Mouse (Mus musculus): ENCODE measurements at regions not wholly inside any gene's neighbourhood (a gene's known extent, or its start where the extent isn't known, plus 50 kb on each side); places are given as distances from the start of the nearest gene placed in this dataset.
A peak's percentile ranks its signal among the peaks of the same experiment; 100 is the strongest.
"Not testable (repeated sequence)": the region's sequence is repeated elsewhere in the genome, so short reads cannot be mapped to it uniquely, and the experiment has no call there.

DNA sequence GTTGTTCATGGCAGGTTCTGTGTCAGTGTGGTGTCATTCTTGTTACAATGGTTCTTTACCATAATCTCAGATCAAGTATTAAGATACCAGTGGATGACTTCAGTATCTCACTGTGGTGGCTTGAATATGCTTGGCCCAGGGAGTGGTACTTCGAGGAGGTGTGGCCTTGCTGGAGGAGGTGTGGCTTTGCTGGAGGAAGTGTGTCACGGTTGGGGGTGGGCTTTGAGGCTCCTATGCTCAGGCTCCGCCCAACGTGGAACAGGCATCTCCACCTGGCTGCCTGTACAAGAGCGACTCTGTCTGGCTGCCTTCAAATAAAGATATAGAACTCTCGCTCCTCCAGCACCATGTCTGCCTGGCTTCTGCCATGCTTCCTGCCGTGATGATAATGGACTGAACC is 63.6 kb downstream of the Cd2 start:
- Histone ChIP-seq H3K9me3 (replicated peaks) (peaks cover 14% of the 10 kb centered on the region), H3K9ac (no peak overlapping the region), H3K27me3 (replicated peaks) (no peaks in the 10 kb centered on the region), H3K4me3 (no peak overlapping the region), H3K36me3 (no peaks in the 10 kb centered on the region), H3K4me2 (no peak overlapping the region), H3K27ac (ENCODE audit: poor library complexity, severe bottlenecking) (no peak overlapping the region), H3K4me1 (replicated peaks) (no peaks in the 10 kb centered on the region)
- 53% methylated on average over 7 of the region's 7 CpGs for WGBS
- ATAC-seq (ENCODE audit: insufficient number of reproducible peaks, low FRiP score), result no peak

GRCm38 (mm10) chr3:101219897-101220296 is 67.8 kb downstream of the Cd2 start:
- Histone ChIP-seq H3K36me3 (no peaks in the 10 kb centered on the region), H3K9me3 (replicated peaks) (peaks cover 14% of the 10 kb centered on the region), H3K4me1 (replicated peaks) (0 out of 2 replicates have a peak, but pooled peaks cover 2% of the 10 kb centered on the region), H3K27ac (ENCODE audit: poor library complexity, severe bottlenecking) (no peak overlapping the region), H3K4me3 (no peak overlapping the region), H3K4me2 (no peak overlapping the region), H3K9ac (no peak overlapping the region), H3K27me3 (replicated peaks) (no peaks in the 10 kb centered on the region)
- ATAC-seq (ENCODE audit: insufficient number of reproducible peaks, low FRiP score), result no peak
- 88% methylated on average over 2 of the region's 2 CpGs for WGBS

GRCm38 (mm10) chr3:101216711-101217110 is 71.0 kb downstream of the Cd2 start:
- H3K27ac ChIP-seq (ENCODE audit: poor library complexity, severe bottlenecking), result no peak overlapping the region
- H3K27me3 ChIP-seq (replicated peaks), result no peaks in the 10 kb centered on the region
- H3K4me2 ChIP-seq, result no peak overlapping the region
- ATAC-seq (ENCODE audit: insufficient number of reproducible peaks, low FRiP score), result no peak
- no peak overlapping the region for H3K9ac ChIP-seq
- H3K4me1 ChIP-seq (replicated peaks), result peaks cover 28% of the 10 kb centered on the region
- H3K36me3 ChIP-seq, result no peaks in the 10 kb centered on the region
- no peak overlapping the region for H3K4me3 ChIP-seq
- 77% methylated on average over 13 of the region's 13 CpGs for WGBS
- H3K9me3 ChIP-seq (replicated peaks), result peaks cover 14% of the 10 kb centered on the region

GRCm38 (mm10) chr3:101213212-101213562 is 74.6 kb downstream of the Cd2 start:
- Histone ChIP-seq H3K9me3 (replicated peaks) (no peaks in the 10 kb centered on the region), H3K36me3 (no peaks in the 10 kb centered on the region), H3K27ac (ENCODE audit: poor library complexity, severe bottlenecking) (0 out of 2 replicates have a peak overlapping the region, but pooled peaks have one; percentile 18), H3K4me1 (replicated peaks) (peaks cover 30% of the 10 kb centered on the region), H3K4me2 (no peak overlapping the region), H3K27me3 (replicated peaks) (no peaks in the 10 kb centered on the region), H3K9ac (no peak overlapping the region), H3K4me3 (no peak overlapping the region)
- no peak for ATAC-seq (ENCODE audit: insufficient number of reproducible peaks, low FRiP score)
- WGBS, result 32% methylated on average over 4 of the region's 4 CpGs

DNA sequence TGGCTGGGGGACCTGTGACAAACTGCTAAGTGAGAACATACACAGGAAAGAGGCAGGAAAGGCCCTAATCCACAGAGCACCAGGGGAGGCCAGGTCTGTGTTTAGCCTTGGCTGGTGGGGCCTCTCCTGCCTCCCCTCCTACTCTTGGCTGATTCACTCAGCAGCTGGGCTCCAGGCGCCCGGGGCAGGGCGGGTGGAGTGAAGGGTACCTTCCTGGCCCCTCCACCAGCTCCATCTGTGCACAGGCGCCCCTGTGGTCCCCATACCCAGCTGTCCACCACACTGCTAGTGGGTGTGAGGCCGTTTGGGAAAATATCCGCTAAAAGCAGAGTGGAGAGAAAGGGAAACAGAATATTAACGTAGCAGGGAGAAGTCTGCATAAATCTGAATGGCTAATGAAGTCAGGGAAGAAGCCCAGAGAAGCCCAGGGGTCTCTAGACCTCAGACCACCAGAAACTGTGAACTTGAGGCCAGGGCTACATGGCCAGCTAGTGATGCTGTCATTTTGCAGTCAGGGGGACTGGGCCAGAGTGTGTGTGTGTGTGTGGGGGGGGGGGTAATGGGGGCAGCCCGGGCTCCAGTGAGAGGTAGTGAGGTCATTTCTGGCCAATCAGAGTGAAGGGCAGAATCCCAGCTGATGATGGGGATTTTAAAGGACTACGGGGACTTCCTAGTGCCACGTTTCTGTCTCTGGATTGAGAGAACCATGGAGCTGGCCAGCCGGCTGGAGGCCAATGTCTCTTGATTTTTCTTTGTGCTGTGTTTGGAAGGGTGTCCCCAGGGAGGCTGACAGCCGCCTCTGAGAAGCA is 75.1 kb downstream of the Cd2 start:
- H3K27ac ChIP-seq (ENCODE audit: poor library complexity, severe bottlenecking), result peak overlapping the region; percentile 56; the same call in 1 of the 2 replicates
- no peak overlapping the region for H3K4me3 ChIP-seq
- H3K36me3 ChIP-seq, result no peaks in the 10 kb centered on the region
- peak; percentile 68 for ATAC-seq (ENCODE audit: insufficient number of reproducible peaks, low FRiP score)
- no peaks in the 10 kb centered on the region for H3K27me3 ChIP-seq (replicated peaks)
- H3K9ac ChIP-seq, result peak overlapping the region; percentile 50
- 16% methylated on average over 12 of the region's 12 CpGs for WGBS
- H3K4me1 ChIP-seq (replicated peaks), result peaks cover 30% of the 10 kb centered on the region
- H3K9me3 ChIP-seq (replicated peaks), result no peaks in the 10 kb centered on the region
- H3K4me2 ChIP-seq, result 0 out of 2 replicates have a peak overlapping the region, but pooled peaks have one; percentile 4

DNA sequence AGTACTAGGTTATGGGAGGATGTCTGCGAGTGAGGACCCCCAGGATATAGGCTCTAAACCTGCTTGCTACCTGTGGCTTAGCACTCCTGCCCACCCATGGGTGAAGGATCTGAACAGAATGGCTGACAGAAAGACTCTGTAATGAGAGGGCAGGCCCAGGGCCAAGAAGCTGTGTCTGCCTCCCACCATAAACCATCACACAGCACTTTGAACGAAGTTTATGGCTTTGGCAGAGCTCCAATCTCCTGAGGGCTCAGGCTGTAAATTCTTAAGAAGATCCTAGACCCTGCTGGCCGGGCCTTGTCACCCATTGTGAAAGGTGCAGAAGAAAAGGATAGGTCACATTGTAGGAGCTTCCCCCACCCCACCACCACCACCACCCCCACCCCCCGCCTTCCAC is 75.8 kb downstream of the Cd2 start:
- WGBS, result 49% methylated on average over 4 of the region's 4 CpGs
- Histone ChIP-seq H3K27me3 (replicated peaks) (no peaks in the 10 kb centered on the region), H3K4me1 (replicated peaks) (peaks cover 30% of the 10 kb centered on the region), H3K27ac (ENCODE audit: poor library complexity, severe bottlenecking) (peak overlapping the region; percentile 56; the same call in 1 of the 2 replicates), H3K36me3 (no peaks in the 10 kb centered on the region), H3K4me3 (no peak overlapping the region), H3K4me2 (no peak overlapping the region), H3K9me3 (replicated peaks) (no peaks in the 10 kb centered on the region), H3K9ac (peak overlapping the region; percentile 50; the same call in 1 of the 2 replicates)
- ATAC-seq (ENCODE audit: insufficient number of reproducible peaks, low FRiP score), result peak; percentile 33; the same call in 1 of the 2 replicates

GRCm38 (mm10) chr3:101209546-101209945 is 78.2 kb downstream of the Cd2 start:
- H3K9ac ChIP-seq, result no peak overlapping the region
- 61% methylated on average over 7 of the region's 7 CpGs for WGBS

DNA sequence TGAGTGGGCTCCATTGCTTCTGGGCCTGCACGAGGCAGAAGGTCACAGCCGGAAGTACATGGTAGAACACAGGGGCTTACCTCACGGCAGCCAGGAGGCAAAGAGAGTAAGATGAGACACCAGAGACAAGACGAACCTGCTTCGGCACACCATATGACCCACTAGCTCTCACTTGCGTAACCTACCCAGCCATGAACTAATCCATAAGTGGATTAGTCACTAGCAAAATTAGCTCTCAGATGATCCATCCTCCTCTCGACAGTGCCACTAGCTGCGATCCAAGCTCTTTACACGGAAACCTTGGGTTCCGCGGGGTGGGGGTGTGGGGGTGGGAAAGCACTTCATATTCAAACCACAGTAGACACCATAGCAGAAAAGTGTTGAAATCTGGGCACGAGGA is 79.0 kb downstream of the Cd2 start:
- Histone ChIP-seq H3K9me3 (replicated peaks) (no peaks in the 10 kb centered on the region), H3K4me1 (replicated peaks) (peaks cover 22% of the 10 kb centered on the region), H3K4me2 (no peak overlapping the region), H3K9ac (no peak overlapping the region), H3K27me3 (replicated peaks) (no peaks in the 10 kb centered on the region), H3K27ac (ENCODE audit: poor library complexity, severe bottlenecking) (no peak overlapping the region), H3K4me3 (no peak overlapping the region), H3K36me3 (no peaks in the 10 kb centered on the region)
- no peak for ATAC-seq (ENCODE audit: insufficient number of reproducible peaks, low FRiP score)
- WGBS, result 85% methylated on average over 12 of the region's 12 CpGs

More at GRCm38 (mm10) chr3:101209546-101209945, 78.2 kb downstream of the Cd2 start:
- ATAC-seq (ENCODE audit: insufficient number of reproducible peaks, low FRiP score), result no peak
- H3K27me3 ChIP-seq (replicated peaks), result no peaks in the 10 kb centered on the region
- H3K4me1 ChIP-seq (replicated peaks), result peaks cover 26% of the 10 kb centered on the region
- no peaks in the 10 kb centered on the region for H3K9me3 ChIP-seq (replicated peaks)
- H3K27ac ChIP-seq (ENCODE audit: poor library complexity, severe bottlenecking), result no peak overlapping the region
- no peak overlapping the region for H3K4me3 ChIP-seq
- H3K36me3 ChIP-seq, result no peaks in the 10 kb centered on the region
- no peak overlapping the region for H3K4me2 ChIP-seq

- not testable (repeated sequence) for ATAC-seq (ENCODE audit: insufficient number of reproducible peaks, low FRiP score); H3K27me3 ChIP-seq (replicated peaks); H3K4me3 ChIP-seq; H3K9ac ChIP-seq; H3K4me2 ChIP-seq; H3K9me3 ChIP-seq (replicated peaks); H3K4me1 ChIP-seq (replicated peaks); H3K27ac ChIP-seq (ENCODE audit: poor library complexity, severe bottlenecking); H3K36me3 ChIP-seq
- 90% methylated on average over 13 of the region's 13 CpGs for WGBS
Observed at GRCm38 (mm10) chr3:101206172-101206571, 81.6 kb downstream of the Cd2 start.

DNA sequence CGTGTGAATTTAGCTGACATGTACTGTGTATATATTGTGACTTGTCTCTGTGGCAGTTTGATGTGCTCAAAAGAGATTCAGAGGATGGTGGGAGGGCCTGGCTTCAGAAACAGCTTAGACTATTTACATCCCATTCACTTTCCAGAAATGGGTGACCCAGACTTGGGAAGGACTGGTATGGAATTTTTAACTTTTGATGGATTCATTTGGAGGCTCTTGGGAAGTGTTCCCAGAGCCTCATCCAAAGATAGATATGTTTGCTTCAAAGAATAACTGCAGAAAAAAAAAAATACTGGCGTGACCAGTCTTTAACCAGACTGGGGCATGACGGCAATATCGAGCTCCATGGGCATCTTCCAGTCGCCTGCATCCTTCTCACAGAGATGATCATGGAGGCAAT is 84.6 kb upstream of the Ptgfrn start:
- Histone ChIP-seq H3K36me3 (no peaks in the 10 kb centered on the region), H3K4me2 (no peak overlapping the region), H3K27me3 (replicated peaks) (no peaks in the 10 kb centered on the region), H3K9ac (no peak overlapping the region), H3K27ac (ENCODE audit: poor library complexity, severe bottlenecking) (no peak overlapping the region), H3K4me3 (no peak overlapping the region), H3K9me3 (replicated peaks) (no peaks in the 10 kb centered on the region), H3K4me1 (replicated peaks) (peaks cover 8% of the 10 kb centered on the region)
- 88% methylated on average over 5 of the region's 5 CpGs for WGBS
- ATAC-seq (ENCODE audit: insufficient number of reproducible peaks, low FRiP score), result no peak

- H3K4me1 ChIP-seq (replicated peaks), result peaks cover 8% of the 10 kb centered on the region
- H3K27ac ChIP-seq (ENCODE audit: poor library complexity, severe bottlenecking), result no peak overlapping the region
- H3K36me3 ChIP-seq, result no peaks in the 10 kb centered on the region
- H3K9ac ChIP-seq, result no peak overlapping the region
- H3K4me3 ChIP-seq, result no peak overlapping the region
- WGBS, result 71% methylated on average over 5 of the region's 5 CpGs
- H3K27me3 ChIP-seq (replicated peaks), result no peaks in the 10 kb centered on the region
- no peak for ATAC-seq (ENCODE audit: insufficient number of reproducible peaks, low FRiP score)
- no peaks in the 10 kb centered on the region for H3K9me3 ChIP-seq (replicated peaks)
- no peak overlapping the region for H3K4me2 ChIP-seq
Observed at GRCm38 (mm10) chr3:101194319-101194718, 84.2 kb upstream of the Ptgfrn start.
